ENCODE assay signal across 24 mouse cellular contexts in genomic region chrX:15598428-15598827, GRCm38 (mm10).
"Had no signal": no experiment of that assay in that cellular context is flagged by ENCODE, and none has a peak within 500 bp of the region (broad histone marks: within the 10 kb centered on the region; RNA-seq: fewer than 3 reads in every experiment).

No protein-coding gene starts in this region.

- H3K36me3 ChIP-seq: heart, embryonic 13.5 days; heart, embryonic 15.5 days; hindbrain, embryonic 13.5 days; hindbrain, embryonic 15.5 days; kidney, embryonic 15.5 days; limb, embryonic 10.5 days; limb, embryonic 12.5 days; liver, embryonic 13.5 days had no signal

- DNase-seq: gastrocnemius, adult 2 months; gastrocnemius, postnatal 10 days; gastrocnemius, postnatal 25 days; heart, adult 11 months; heart, adult 2 months; heart, postnatal 14 days; heart, postnatal 36 days; kidney, adult 11 months; kidney, adult 2 months; kidney, adult 9 months; kidney, postnatal 14 days; kidney, postnatal 36 days; liver; liver, embryonic 13.5 days had no signal

- H3K4me1 ChIP-seq: heart, embryonic 13.5 days; heart, embryonic 15.5 days; hindbrain, embryonic 13.5 days; hindbrain, embryonic 15.5 days; kidney, embryonic 15.5 days; limb, embryonic 10.5 days; limb, embryonic 12.5 days; liver, embryonic 13.5 days had no signal

- H3K27me3 ChIP-seq: heart, embryonic 13.5 days; heart, embryonic 15.5 days; hindbrain, embryonic 13.5 days; hindbrain, embryonic 15.5 days; kidney, embryonic 15.5 days; limb, embryonic 12.5 days; liver, embryonic 13.5 days had no signal

- H3K4me3 ChIP-seq: gastrocnemius, adult 2 months; heart, adult 2 months; heart, embryonic 13.5 days; heart, embryonic 15.5 days; hindbrain, embryonic 13.5 days; hindbrain, embryonic 15.5 days; kidney, embryonic 15.5 days; layer of hippocampus, adult 2 months; limb, embryonic 10.5 days; limb, embryonic 12.5 days; liver, embryonic 13.5 days had no signal

- H3K9me3 ChIP-seq: heart, embryonic 13.5 days; heart, embryonic 15.5 days; hindbrain, embryonic 13.5 days; hindbrain, embryonic 15.5 days; kidney, embryonic 15.5 days; limb, embryonic 10.5 days; limb, embryonic 12.5 days; liver, embryonic 13.5 days had no signal

- ATAC-seq: hindbrain, postnatal 0 days; intestine, embryonic 16.5 days had no signal
